Mouse (Mus musculus) forebrain, embryonic 13.5 days (tissue): ENCODE data around the gene Ptpra. TPM values are rescaled to one million over a fixed set of nuclear protein-coding genes. Genes with fewer than 3 reads are reported as not detected.

Experiments used
- ATAC-seq: fragments of 200-750 bp; cut with Nextera tagmentation; 2 replicates; pipeline ENCODE4 v1.8.0; 2017
- H3K27ac ChIP-seq: fragments of 300-500 bp; sonication (generic); 2 replicates; pipeline ENCODE4 v1.5.1; 2015; ENCODE audit warnings: inconsistent platforms, mild to moderate bottlenecking, moderate library complexity
- H3K27me3 ChIP-seq: fragments of 300-500 bp; sonication (generic); 2 replicates; pipeline ENCODE4 v1.6.1; 2015; ENCODE audit warnings: mild to moderate bottlenecking, inconsistent platforms
- H3K36me3 ChIP-seq: fragments of 300-500 bp; sonication (generic); 2 replicates; pipeline ENCODE4 v1.6.1; 2015; ENCODE audit warnings: mild to moderate bottlenecking, inconsistent platforms; ENCODE audit not compliant: poor library complexity, severe bottlenecking
- H3K4me1 ChIP-seq: fragments of 300-500 bp; sonication (generic); 2 replicates; pipeline ENCODE4 v1.6.1; 2015; ENCODE audit warnings: inconsistent platforms
- H3K4me2 ChIP-seq: fragments of 300-500 bp; sonication (generic); 2 replicates; pipeline ENCODE4 v1.6.1; 2015; ENCODE audit warnings: inconsistent platforms, mild to moderate bottlenecking, moderate library complexity
- H3K4me3 ChIP-seq: fragments of 300-500 bp; sonication (generic); 2 replicates; pipeline ENCODE4 v1.5.1; 2015; ENCODE audit warnings: mild to moderate bottlenecking, inconsistent platforms
- H3K9ac ChIP-seq: fragments of 300-500 bp; sonication (generic); 2 replicates; pipeline ENCODE4 v1.6.1; 2015; ENCODE audit warnings: mild to moderate bottlenecking, inconsistent platforms
- H3K9me3 ChIP-seq: fragments of 300-500 bp; sonication (generic); replicated peaks from 2 replicates; pipeline ENCODE4 v1.6.1; 2016; ENCODE audit warnings: inconsistent platforms
- WGBS: fragments of 180-500 bp; shearing (Covaris S2); methylation state at CpG from one replicate; pipeline ENCODE4 v1.1.7; 2015; 5-methylcytosine and 5-hydroxymethylcytosine counted together
- microRNA-seq: library from miRNA; unstranded; fragments of <30 nt; microRNA quantifications from one replicate; pipeline ENCODE4, GENCODE M21; 2016
- polyA plus RNA-seq: library from polyadenylated mRNA; unstranded; fragments of >200 nt; fragmentation: Nextera tagmentation; extraction: Ambion mirVana; gene quantifications from 2 replicates; pipeline ENCODE4 v1.2.1, GENCODE M21; 2015

The Ptpra gene
- polyA plus RNA-seq, 1 experiment from 2014 or later = 120 TPM

DNA sequence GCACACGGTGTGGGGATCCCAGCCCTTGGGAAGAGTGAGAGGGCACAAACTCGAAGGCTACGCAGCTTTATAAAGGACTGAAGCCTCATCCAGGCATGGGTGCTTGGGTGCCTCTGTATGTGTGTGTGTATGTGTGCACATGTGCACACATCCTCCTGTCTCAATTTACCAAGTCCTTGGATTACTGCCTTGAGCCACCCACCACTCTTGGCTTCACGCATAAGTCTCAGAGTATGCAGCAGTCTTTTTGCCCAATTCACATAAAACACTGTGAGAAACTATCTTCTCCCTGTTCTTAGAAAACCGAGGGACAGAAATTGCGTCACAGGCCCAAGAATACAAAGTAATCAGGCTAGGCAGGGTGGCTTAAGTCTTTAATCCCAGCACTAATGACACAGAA, 135.9 kb downstream of the Ptpra start:
- WGBS = 86% methylated on average over 6 of the region's 6 CpGs
- no peak for ATAC-seq

DNA sequence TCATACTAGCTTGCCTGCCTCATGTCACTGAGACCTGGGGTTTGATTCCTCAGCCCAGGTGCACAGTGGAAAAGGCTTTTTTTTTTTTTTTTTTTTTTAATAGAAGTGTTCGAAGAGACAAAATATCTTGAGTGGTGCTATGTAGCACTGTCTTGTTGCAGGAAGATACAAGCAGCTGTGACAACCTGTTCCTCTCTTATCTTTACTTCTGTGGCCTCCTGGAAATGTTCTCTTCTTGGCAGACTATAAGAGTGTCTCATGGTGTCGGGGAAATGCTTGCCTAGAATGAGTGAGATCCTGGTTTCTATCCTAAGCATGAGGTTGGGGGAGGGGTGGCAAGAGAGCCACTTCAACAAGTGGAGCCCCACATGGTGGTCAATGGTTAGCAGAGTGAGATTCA, 138.3 kb downstream of the Ptpra start:
- 92% methylated on average over 2 of the region's 2 CpGs for WGBS
- H3K9ac ChIP-seq = no peak overlapping the region
- H3K4me2 ChIP-seq = no peak overlapping the region
- no peaks in the 10 kb centered on the region for H3K4me1 ChIP-seq
- H3K27ac ChIP-seq = no peak overlapping the region
- peaks cover 2% of the 10 kb centered on the region for H3K27me3 ChIP-seq
- H3K4me3 ChIP-seq = no peak overlapping the region
- no peak for ATAC-seq
- H3K9me3 ChIP-seq = no peaks in the 10 kb centered on the region
- H3K36me3 ChIP-seq = peaks cover 34% of the 10 kb centered on the region

More for the DNA sequence above, 135.9 kb downstream of the Ptpra start:
- H3K27me3 ChIP-seq = peaks cover 25% of the 10 kb centered on the region
- no peak overlapping the region for H3K4me2 ChIP-seq
- H3K9me3 ChIP-seq = no peaks in the 10 kb centered on the region
- H3K4me3 ChIP-seq = no peak overlapping the region
- H3K4me1 ChIP-seq = peaks cover 5% of the 10 kb centered on the region; the same call in 1 of the 2 replicates
- no peak overlapping the region for H3K9ac ChIP-seq
- H3K36me3 ChIP-seq = peaks cover 17% of the 10 kb centered on the region
- no peak overlapping the region for H3K27ac ChIP-seq

DNA sequence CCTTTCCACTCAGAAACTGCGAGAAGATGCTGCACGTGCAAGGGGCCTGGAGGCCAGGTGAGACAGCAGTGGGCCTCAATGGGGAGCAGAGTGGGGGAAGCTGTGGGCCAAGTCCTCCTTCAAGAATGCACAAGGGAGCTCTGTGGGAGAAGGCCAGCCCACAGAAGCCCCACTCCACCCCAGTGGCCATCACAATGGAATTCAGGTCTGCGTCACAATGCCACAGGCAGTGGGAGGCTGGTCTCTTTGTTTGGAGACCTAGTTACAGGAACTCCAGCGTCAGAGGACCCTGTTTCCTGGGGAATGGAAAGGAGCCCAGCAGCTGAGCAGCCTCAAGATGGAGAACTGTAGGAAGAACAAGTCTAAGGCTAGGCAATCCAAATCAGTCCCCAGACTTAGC, 139.1 kb downstream of the Ptpra start:
- 48% methylated on average over 4 of the region's 4 CpGs for WGBS
- no peaks in the 10 kb centered on the region for H3K4me1 ChIP-seq
- no peak overlapping the region for H3K4me2 ChIP-seq
- no peak overlapping the region for H3K9ac ChIP-seq
- H3K27me3 ChIP-seq = no peaks in the 10 kb centered on the region
- H3K9me3 ChIP-seq = no peaks in the 10 kb centered on the region
- H3K4me3 ChIP-seq = no peak overlapping the region
- ATAC-seq = no peak
- H3K27ac ChIP-seq = no peak overlapping the region
- H3K36me3 ChIP-seq = peaks cover 38% of the 10 kb centered on the region

DNA sequence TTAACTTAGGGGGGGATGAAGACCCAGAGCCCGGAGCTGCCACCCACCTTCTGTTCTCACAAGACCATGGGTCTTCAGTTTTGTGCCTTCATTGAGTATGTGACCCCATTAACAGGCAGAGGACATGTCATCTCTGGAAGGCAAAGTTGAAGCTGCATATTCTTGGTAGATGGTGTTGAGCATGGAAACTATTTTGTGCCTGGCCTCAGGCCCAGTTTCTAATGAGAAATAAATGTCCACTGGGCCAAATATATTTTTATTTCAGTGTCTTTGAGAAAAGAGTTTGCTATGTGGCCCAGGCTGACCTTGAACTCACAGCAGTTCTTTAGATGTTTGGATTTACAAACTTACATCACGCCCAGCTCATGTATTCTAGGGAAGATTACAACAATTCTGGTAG, 139.7 kb downstream of the Ptpra start:
- Histone ChIP-seq H3K4me3 (no peak overlapping the region), H3K27me3 (no peaks in the 10 kb centered on the region), H3K4me1 (no peaks in the 10 kb centered on the region), H3K36me3 (peaks cover 43% of the 10 kb centered on the region), H3K27ac (no peak overlapping the region), H3K9ac (no peak overlapping the region), H3K4me2 (no peak overlapping the region), H3K9me3 (no peaks in the 10 kb centered on the region)
- no peak for ATAC-seq
- WGBS = 91% methylated on average over 2 of the region's 2 CpGs

DNA sequence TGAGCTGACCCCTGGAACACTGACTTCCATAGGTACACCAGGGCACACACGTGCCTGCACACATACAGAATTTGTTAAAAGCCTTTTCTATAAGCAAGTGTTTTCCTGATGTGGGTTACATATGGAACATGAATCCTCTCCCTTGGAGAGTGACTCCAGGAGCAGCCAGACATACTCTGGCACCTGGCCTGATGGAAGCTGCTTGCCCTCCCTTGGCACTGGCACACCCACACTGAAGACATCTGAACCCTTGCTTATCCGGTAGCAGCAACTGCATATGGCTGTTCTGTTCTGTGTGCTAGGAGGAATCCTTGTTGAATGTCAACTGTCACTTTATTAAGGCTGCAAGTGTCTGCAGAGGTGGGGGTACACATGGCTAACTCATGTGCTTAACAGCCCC, 140.9 kb downstream of the Ptpra start:
- Histone ChIP-seq H3K4me3 (no peak overlapping the region), H3K9me3 (no peaks in the 10 kb centered on the region), H3K27ac (no peak overlapping the region), H3K27me3 (no peaks in the 10 kb centered on the region), H3K4me1 (no peaks in the 10 kb centered on the region), H3K36me3 (peaks cover 54% of the 10 kb centered on the region), H3K4me2 (no peak overlapping the region), H3K9ac (no peak overlapping the region)
- ATAC-seq = no peak
- WGBS = 98% methylated on average over 2 of the region's 2 CpGs

DNA sequence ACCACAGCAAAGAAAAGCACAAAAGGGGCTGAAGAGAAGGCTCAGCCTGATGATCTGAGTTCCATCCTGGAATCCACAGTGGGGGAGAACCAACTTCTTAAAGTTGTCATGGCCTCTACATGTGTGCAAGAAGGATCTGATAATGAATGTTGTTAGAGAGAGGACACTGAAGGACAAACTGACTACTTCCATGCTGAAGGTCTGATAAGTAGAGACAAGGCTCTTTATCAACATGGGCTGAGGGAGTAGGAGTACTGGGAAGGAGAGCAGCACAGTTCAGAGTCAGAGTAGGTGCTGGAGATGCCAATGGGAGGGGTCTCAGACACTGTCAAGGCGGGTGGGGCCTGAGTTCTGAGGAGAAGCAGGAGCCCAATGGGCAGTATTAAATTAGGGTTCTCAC, 145.5 kb downstream of the Ptpra start:
- Histone ChIP-seq H3K4me1 (no peaks in the 10 kb centered on the region), H3K27ac (no peak overlapping the region), H3K4me2 (no peak overlapping the region), H3K4me3 (no peak overlapping the region), H3K27me3 (no peaks in the 10 kb centered on the region), H3K36me3 (peaks cover 83% of the 10 kb centered on the region), H3K9ac (no peak overlapping the region), H3K9me3 (no peaks in the 10 kb centered on the region)
- 92% methylated on average over 1 of the region's 1 CpGs for WGBS
- no peak for ATAC-seq

DNA sequence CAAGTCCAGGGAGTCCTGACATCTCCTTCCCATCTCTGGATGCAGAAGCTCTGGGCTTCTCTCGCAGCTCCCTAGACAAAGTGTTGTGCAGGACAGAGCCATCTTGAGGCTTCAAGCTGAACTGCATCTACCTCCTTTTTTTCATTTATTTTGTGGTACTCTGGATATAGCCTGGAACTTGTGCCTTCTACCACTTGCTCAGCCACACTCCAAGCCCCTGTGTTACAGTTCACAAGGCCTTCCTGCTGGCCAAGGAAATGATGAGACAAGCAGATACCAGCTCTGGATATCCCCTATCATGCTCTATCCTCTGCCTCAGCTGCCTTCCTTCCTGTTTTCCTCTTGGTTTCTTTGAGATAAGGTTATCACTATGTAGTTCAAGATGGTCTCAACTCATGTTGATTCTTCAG, 147.5 kb downstream of the Ptpra start:
- Histone ChIP-seq H3K27ac (no peak overlapping the region), H3K36me3 (peaks cover 79% of the 10 kb centered on the region), H3K9me3 (no peaks in the 10 kb centered on the region), H3K4me3 (no peak overlapping the region), H3K4me2 (no peak overlapping the region), H3K4me1 (no peaks in the 10 kb centered on the region), H3K9ac (no peak overlapping the region), H3K27me3 (no peaks in the 10 kb centered on the region)
- 0 out of 2 replicates have a peak, but pooled peaks have one; percentile 13 for ATAC-seq
- 10% methylated on average over 1 of the region's 1 CpGs for WGBS

DNA sequence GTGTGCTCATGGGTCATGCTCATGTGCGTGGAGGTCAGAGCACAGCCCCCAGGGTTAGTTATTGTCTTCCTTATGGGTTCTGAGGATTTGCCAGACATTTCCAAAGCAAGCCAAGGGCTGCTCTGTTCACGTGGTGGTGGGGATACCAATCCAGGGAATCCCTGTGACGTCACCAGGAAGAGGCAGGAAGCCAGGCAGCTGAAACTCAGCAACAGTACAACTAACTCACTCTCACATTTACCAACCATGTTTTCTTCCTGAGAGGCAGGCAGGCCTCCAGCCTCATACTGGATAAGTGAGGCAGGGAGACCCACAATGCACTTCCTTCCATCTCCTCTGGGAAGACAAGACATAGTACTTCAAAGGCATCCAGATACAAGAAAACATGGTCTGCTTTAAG, 148.3 kb downstream of the Ptpra start:
- H3K27ac ChIP-seq = no peak overlapping the region
- WGBS = 81% methylated on average over 3 of the region's 3 CpGs
- H3K9ac ChIP-seq = no peak overlapping the region

DNA sequence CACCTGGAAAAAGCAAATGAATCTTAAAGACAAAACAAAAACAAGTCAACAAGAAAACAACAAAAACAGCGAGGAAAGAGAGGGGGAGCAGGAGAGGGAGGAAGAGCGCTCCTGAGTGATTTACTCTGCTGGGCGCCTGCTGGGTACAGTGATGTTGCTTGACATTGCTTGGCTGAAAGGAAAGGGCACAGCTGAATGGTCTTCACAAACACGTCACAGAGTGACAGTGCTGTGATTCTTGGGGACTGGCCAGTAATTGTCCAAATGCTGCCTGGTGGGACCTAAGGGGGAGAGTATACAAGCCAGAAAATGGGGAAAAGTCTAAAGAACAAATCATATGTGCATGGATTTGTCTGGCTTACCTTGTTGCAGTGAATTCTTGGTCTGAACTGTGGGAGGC, 152.1 kb downstream of the Ptpra start:
- H3K4me3 ChIP-seq = no peak overlapping the region
- H3K9me3 ChIP-seq = no peaks in the 10 kb centered on the region
- H3K4me2 ChIP-seq = no peak overlapping the region
- 86% methylated on average over 4 of the region's 4 CpGs for WGBS
- H3K4me1 ChIP-seq = no peaks in the 10 kb centered on the region
- no peak overlapping the region for H3K27ac ChIP-seq
- H3K36me3 ChIP-seq = peaks cover 62% of the 10 kb centered on the region
- no peak for ATAC-seq
- H3K9ac ChIP-seq = no peak overlapping the region
- no peaks in the 10 kb centered on the region for H3K27me3 ChIP-seq

More for the DNA sequence above, 148.3 kb downstream of the Ptpra start:
- Histone ChIP-seq H3K4me2 (no peak overlapping the region), H3K36me3 (peaks cover 82% of the 10 kb centered on the region), H3K4me3 (no peak overlapping the region), H3K9me3 (no peaks in the 10 kb centered on the region), H3K27me3 (no peaks in the 10 kb centered on the region), H3K4me1 (no peaks in the 10 kb centered on the region)
- no peak for ATAC-seq

Small RNAs within 50 kb of the gene (microRNA-seq; reads per million reads assigned to microRNA genes)
- not detected for gene Gm23876

Other genes starting within 250 kb of the Ptpra start
- gene Nop56, start 175.8 kb upstream of the Ptpra start, polyA plus RNA-seq = 288 and 308 TPM in 2 replicates
- gene Idh3b, start 165.7 kb upstream of the Ptpra start, polyA plus RNA-seq = 153 and 172 TPM in 2 replicates
- gene Ebf4, start 155.1 kb upstream of the Ptpra start, polyA plus RNA-seq = 2.1 and 2.6 TPM in 2 replicates
- 11.8 and 12.3 TPM in 2 replicates for gene Cpxm1, start 52.7 kb upstream of the Ptpra start, polyA plus RNA-seq
- 0.09 and 0.34 TPM in 2 replicates for gene Gm28372, start 45.0 kb upstream of the Ptpra start, polyA plus RNA-seq
- 0.25 and 0.48 TPM in 2 replicates for gene 1700020A23Rik, start 45.0 kb upstream of the Ptpra start, polyA plus RNA-seq
- not detected in 2 replicates for gene Tmem239, start 43.8 kb upstream of the Ptpra start, polyA plus RNA-seq
- 125 and 130 TPM in 2 replicates for gene Vps16, start 25.9 kb upstream of the Ptpra start, polyA plus RNA-seq
- 9.0 and 10.2 TPM in 2 replicates for gene Pced1a, start 25.6 kb upstream of the Ptpra start, polyA plus RNA-seq
- 73.3 and 82.9 TPM in 2 replicates for gene Mrps26, start 113.5 kb downstream of the Ptpra start, polyA plus RNA-seq
- not detected in 2 replicates for gene Oxt, start 125.9 kb downstream of the Ptpra start, polyA plus RNA-seq
- 1.2 and 1.8 TPM in 2 replicates for gene Avp, start 132.3 kb downstream of the Ptpra start, polyA plus RNA-seq
- 14.7 and 14.8 TPM in 2 replicates for gene Fastkd5, start 179.7 kb downstream of the Ptpra start, polyA plus RNA-seq
- gene Ubox5, start 179.8 kb downstream of the Ptpra start, polyA plus RNA-seq = 13.0 and 15.5 TPM in 2 replicates
- gene Lzts3, start 192.5 kb downstream of the Ptpra start, polyA plus RNA-seq = 5.0 and 5.8 TPM in 2 replicates
- gene Ddrgk1, start 214.4 kb downstream of the Ptpra start, polyA plus RNA-seq = 53.0 and 55.9 TPM in 2 replicates
- 152 and 156 TPM in 2 replicates for gene Itpa, start 217.3 kb downstream of the Ptpra start, polyA plus RNA-seq
- gene Slc4a11, start 247.2 kb downstream of the Ptpra start, polyA plus RNA-seq = 1.0 and 1.8 TPM in 2 replicates